Mouse (Mus musculus) Patski (cell line): ENCODE data around the gene Ephb3. TPM values are rescaled to one million over a fixed set of nuclear protein-coding genes. Genes with fewer than 3 reads are reported as not detected.

ENCODE experiments used
- ATAC-seq: fragments of 100-300 bp; one replicate; pipeline ENCODE4 v1.8.0; 2021
- CTCF ChIA-PET: fragments of 350-600 bp; sonication (Branson Sonifier 250); formaldehyde crosslinking; loops from one replicate; lab custom pipeline; 2022; ENCODE audit warnings: inconsistent platforms; lab: Charles Lee
- POLR2A ChIA-PET: fragments of 350-600 bp; sonication (Branson Sonifier 250); formaldehyde crosslinking; loops from one replicate; lab custom pipeline; 2022; ENCODE audit warnings: antibody characterized with exemption, inconsistent platforms; lab: Charles Lee
- DNase-seq: peaks from one replicate; pipeline ENCODE4 v3.0.0-alpha.2; 2011; ENCODE audit warnings: low read depth, low spot score
- H3K27me3 ChIP-seq: fragments of 371-371 bp; one replicate; pipeline ENCODE4 v1.5.1; 2021
- CTCF ChIP-seq: fragments of 100-300 bp; IDR thresholded peaks from one replicate; pipeline ENCODE4 v1.5.1; 2021
- in situ Hi-C: fragments of 300-500 bp; cut with MboI; formaldehyde crosslinking; loops from 3 replicates; pipeline ENCODE4 v1.11.1; 2018; ENCODE audit warnings: low pct_unique_long_range_greater_than_20kb, mixed read lengths
- polyA plus RNA-seq: library from polyadenylated mRNA; unstranded; gene quantifications from one replicate; pipeline ENCODE4 v1.2.3, GENCODE M21; 2021

The Ephb3 gene
- polyA plus RNA-seq, 1 experiment from 2014 or later: 6.3 TPM

GRCm38 (mm10) chr16:21202731-21203130, 1.8 kb upstream of the Ephb3 start:
- no peak for ATAC-seq
- no peak for TF ChIP-seq CTCF

GRCm38 (mm10) chr16:21205093-21205886, 735 bp downstream of the Ephb3 start:
- DNase-seq (no peak), ATAC-seq (peak; percentile 13)
- TF ChIP-seq CTCF: no peak
- ChIA-PET CTCF (interaction anchor here (0.8 to 1.4 kb wide), 6 partner anchors 13 to 208 kb away, joined by 3 to 16 read pairs (median 5); no protein-coding TSS in a partner anchor), POLR2A (interaction anchor here (0.5 to 0.8 kb wide), 5 partner anchors 11 to 136 kb away, joined by 3 to 6 read pairs (median 3); no protein-coding TSS in a partner anchor)
- H3K27me3 ChIP-seq: peaks cover 11% of the 10 kb centered on the region
- in situ Hi-C loops: no loop called here

More at GRCm38 (mm10) chr16:21202731-21203130, 1.8 kb upstream of the Ephb3 start:
- ChIA-PET POLR2A (no interaction called here), CTCF (interaction anchor here (1.4 to 5.3 kb wide), 4 partner anchors 10 to 210 kb away, joined by 3 to 30 read pairs (median 8); no protein-coding TSS in a partner anchor)
- in situ Hi-C loops: loop anchor here (5.0 kb wide), 1 partner anchor 190 kb away; no protein-coding TSS in a partner anchor
- peaks cover 17% of the 10 kb centered on the region for H3K27me3 ChIP-seq
- no peak for DNase-seq

GRCm38 (mm10) chr16:21208001-21208565, 3.5 kb downstream of the Ephb3 start:
- DNase-seq: no peak
- TF ChIP-seq CTCF: no peak
- POLR2A ChIA-PET: no interaction called here
- ATAC-seq: no peak
- in situ Hi-C loops: no loop called here
- H3K27me3 ChIP-seq: no peaks in the 10 kb centered on the region
- CTCF ChIA-PET: interaction anchor here (0.7 to 1.5 kb wide), 2 partner anchors 153 to 184 kb away, joined by 3 to 4 read pairs; no protein-coding TSS in a partner anchor

- ATAC-seq (no peak), DNase-seq (no peak)
- no peaks in the 10 kb centered on the region for H3K27me3 ChIP-seq
- POLR2A ChIA-PET: no interaction called here
- in situ Hi-C loops: no loop called here
- CTCF ChIA-PET: no interaction called here
- TF ChIP-seq CTCF: no peak
Measured at GRCm38 (mm10) chr16:21209290-21209689, 4.7 kb downstream of the Ephb3 start.

GRCm38 (mm10) chr16:21210204-21210603, 5.6 kb downstream of the Ephb3 start:
- no peak for DNase-seq
- ChIA-PET POLR2A (no interaction called here), CTCF (no interaction called here)
- in situ Hi-C loops: no loop called here
- H3K27me3 ChIP-seq: no peaks in the 10 kb centered on the region
- no peak for ATAC-seq
- TF ChIP-seq CTCF: no peak

- no peak for DNase-seq
- ChIA-PET POLR2A (no interaction called here), CTCF (no interaction called here)
- H3K27me3 ChIP-seq: no peaks in the 10 kb centered on the region
- ATAC-seq: peak; percentile 74
- TF ChIP-seq CTCF: no peak
- in situ Hi-C loops: no loop called here
Measured at GRCm38 (mm10) chr16:21210667-21211338, 6.2 kb downstream of the Ephb3 start.

- no peak for ATAC-seq
- in situ Hi-C loops: no loop called here
- POLR2A ChIA-PET: no interaction called here
- TF ChIP-seq CTCF: no peak
- no peak for DNase-seq
- H3K27me3 ChIP-seq: no peaks in the 10 kb centered on the region
- CTCF ChIA-PET: interaction anchor here (1.0 kb wide), 1 partner anchor 18 kb away, joined by 3 read pairs; no protein-coding TSS in a partner anchor
Measured at GRCm38 (mm10) chr16:21211501-21211900, 6.9 kb downstream of the Ephb3 start.

GRCm38 (mm10) chr16:21212369-21212768, 7.8 kb downstream of the Ephb3 start:
- no peak for TF ChIP-seq CTCF
- in situ Hi-C loops: no loop called here
- H3K27me3 ChIP-seq: no peaks in the 10 kb centered on the region
- ChIA-PET POLR2A (no interaction called here), CTCF (interaction anchor here (1.0 kb wide), 1 partner anchor 19 kb away, joined by 3 read pairs; no protein-coding TSS in a partner anchor)
- ATAC-seq (no peak), DNase-seq (no peak)

GRCm38 (mm10) chr16:21213939-21214338, 9.4 kb downstream of the Ephb3 start:
- in situ Hi-C loops: no loop called here

GRCm38 (mm10) chr16:21214803-21215202, 10.2 kb downstream of the Ephb3 start:
- H3K27me3 ChIP-seq: no peaks in the 10 kb centered on the region
- POLR2A ChIA-PET: no interaction called here
- TF ChIP-seq CTCF: no peak
- ATAC-seq: no peak
- in situ Hi-C loops: no loop called here
- no peak for DNase-seq
- CTCF ChIA-PET: no interaction called here

More at GRCm38 (mm10) chr16:21213939-21214338, 9.4 kb downstream of the Ephb3 start:
- ATAC-seq: no peak
- no peaks in the 10 kb centered on the region for H3K27me3 ChIP-seq
- no peak for TF ChIP-seq CTCF
- DNase-seq: no peak
- CTCF ChIA-PET: no interaction called here
- POLR2A ChIA-PET: no interaction called here
